Mouse (Mus musculus) brain, embryonic 14.5 days (tissue): ENCODE data around the gene Rxfp2.

Source experiments
- CTCF ChIP-seq: fragments of 200-500 bp; IDR thresholded peaks from 2 replicates; pipeline ENCODE4 v1.5.1; 2012; ENCODE audit warnings: inconsistent platforms, mild to moderate bottlenecking, moderate library complexity, borderline replicate concordance; ENCODE audit not compliant: insufficient read depth, insufficient read length; ENCODE audit errors: extremely low read depth
- POLR2A ChIP-seq: fragments of 200-500 bp; IDR thresholded peaks from 2 replicates; pipeline ENCODE4 v1.6.1; 2012; ENCODE audit warnings: mild to moderate bottlenecking, inconsistent platforms, borderline replicate concordance; ENCODE audit not compliant: poor library complexity, insufficient read depth, insufficient read length, severe bottlenecking; ENCODE audit errors: extremely low read depth

- TF ChIP-seq CTCF, result no peak
- TF ChIP-seq POLR2A, result no peak
Observed at GRCm38 (mm10) chr5:150021805-150022204, 3.3 kb downstream of the Rxfp2 start.
